Mouse (Mus musculus) myocyte (in vitro differentiated cells): Measurements from ENCODE around the gene Gm49384. TPM values are rescaled to one million over a fixed set of nuclear protein-coding genes. Genes with fewer than 3 reads are reported as not detected.

Experiments
- H3K27me3 ChIP-seq: one replicate; pipeline ENCODE4 v1.6.1; 2011; ENCODE audit not compliant: control insufficient read depth, insufficient read depth, insufficient read length
- H3K36me3 ChIP-seq: one replicate; pipeline ENCODE4 v1.6.1; 2011; ENCODE audit not compliant: control insufficient read depth, insufficient read depth
- H3K4me2 ChIP-seq: one replicate; pipeline ENCODE4 v1.6.1; 2011; ENCODE audit warnings: low read depth, control low read depth
- H3K4me3 ChIP-seq: one replicate; pipeline ENCODE4 v1.5.1; 2011; ENCODE audit warnings: mild to moderate bottlenecking, control low read depth, moderate library complexity
- H3K79me2 ChIP-seq: one replicate; pipeline ENCODE4 v1.6.1; 2011; ENCODE audit not compliant: control insufficient read depth, insufficient read depth
- H3ac ChIP-seq: one replicate; pipeline ENCODE4 v1.6.1; 2011; ENCODE audit not compliant: control insufficient read depth, insufficient read length
- CEBPB ChIP-seq: IDR thresholded peaks from 2 replicates; pipeline ENCODE4 v1.6.1; 2011; ENCODE audit warnings: mild to moderate bottlenecking, moderate library complexity; ENCODE audit not compliant: poor library complexity, insufficient read depth, severe bottlenecking
- E2F4 ChIP-seq: IDR thresholded peaks from one replicate; pipeline ENCODE4 v1.6.1; 2011; ENCODE audit warnings: mild to moderate bottlenecking, control low read depth, moderate library complexity; ENCODE audit not compliant: insufficient read depth
- MAX ChIP-seq: IDR thresholded peaks from one replicate; pipeline ENCODE4 v1.6.1; 2011; ENCODE audit warnings: low read depth, mild to moderate bottlenecking, control low read depth
- MYOD1 ChIP-seq, 3 experiments: IDR thresholded peaks; one replicate each; pipeline ENCODE4 v1.6.1; 2011; ENCODE audit warnings: control low read depth in 2 of 3, low read depth in 2 of 3, mild to moderate bottlenecking in 2 of 3, moderate library complexity in 1 of 3; ENCODE audit not compliant: insufficient read length in 2 of 3, control insufficient read depth in 1 of 3
- MYOG ChIP-seq, 3 experiments: IDR thresholded peaks; one replicate each; pipeline ENCODE4 v1.6.1; 2011; ENCODE audit warnings: control low read depth in 2 of 3, low read depth in 2 of 3, mild to moderate bottlenecking in 2 of 3; ENCODE audit not compliant: insufficient read length in 2 of 3, control insufficient read depth in 1 of 3, insufficient read depth in 1 of 3
- POLR2A ChIP-seq: IDR thresholded peaks from one replicate; pipeline ENCODE4 v1.6.1; 2011; ENCODE audit warnings: low read depth, mild to moderate bottlenecking, control low read depth, moderate library complexity; ENCODE audit not compliant: insufficient read length
- POLR2AphosphoS2 ChIP-seq: IDR thresholded peaks from one replicate; pipeline ENCODE4 v1.6.1; 2011; ENCODE audit warnings: low read depth, control low read depth; ENCODE audit not compliant: insufficient read length
- REST ChIP-seq: IDR thresholded peaks from one replicate; pipeline ENCODE4 v1.6.1; 2011; ENCODE audit warnings: mild to moderate bottlenecking, control low read depth, moderate library complexity; ENCODE audit not compliant: insufficient read depth, insufficient read length
- SRF ChIP-seq: IDR thresholded peaks from one replicate; pipeline ENCODE4 v1.6.1; 2011; ENCODE audit warnings: low read depth; ENCODE audit not compliant: control insufficient read depth, insufficient read length
- TCF12 ChIP-seq: IDR thresholded peaks from one replicate; pipeline ENCODE4 v1.6.1; 2011; ENCODE audit warnings: mild to moderate bottlenecking, control low read depth; ENCODE audit not compliant: poor library complexity, insufficient read depth, severe bottlenecking
- TCF3 ChIP-seq: IDR thresholded peaks from one replicate; pipeline ENCODE4 v1.6.1; 2011; ENCODE audit warnings: low read depth, control low read depth; ENCODE audit not compliant: insufficient read length
- USF1 ChIP-seq: IDR thresholded peaks from one replicate; pipeline ENCODE4 v1.6.1; 2011; ENCODE audit warnings: low read depth, mild to moderate bottlenecking, control low read depth, moderate library complexity
- polyA plus RNA-seq: library from polyadenylated mRNA; unstranded; fragments of >200 nt; fragmentation: generic; extraction: Trizol; gene quantifications from one replicate; pipeline ENCODE4 v1.2.1, GENCODE M21; 2012; ENCODE audit warnings: missing spikeins

Gm49384 gene
- 2.6 TPM for polyA plus RNA-seq

- Histone ChIP-seq H3ac (no peak within 1 kb of the TSS), H3K79me2 (no peaks in the 10 kb centered on the region), H3K4me2 (no peak within 1 kb of the TSS), H3K4me3 (no peak within 1 kb of the TSS), H3K36me3 (peaks cover 8% of the 10 kb centered on the region), H3K27me3 (no peaks in the 10 kb centered on the region)
- TF ChIP-seq POLR2AphosphoS2, result peak; percentile 17
- no peak for TF ChIP-seq USF1
Measured at GRCm38 (mm10) chr12:69204052-69204833, at the start of gene Gm49384. Gene Gm49384 (minus strand): TSS chr12:69204267.

- Histone ChIP-seq H3K4me2 (no peak overlapping the region), H3K79me2 (no peaks in the 10 kb centered on the region), H3ac (no peak overlapping the region), H3K27me3 (no peaks in the 10 kb centered on the region), H3K36me3 (no peaks in the 10 kb centered on the region), H3K4me3 (no peak overlapping the region)
- TF ChIP-seq SRF (no peak), POLR2AphosphoS2 (no peak), TCF12 (no peak), CEBPB (no peak), E2F4 (no peak), MYOG (IDR thresholded peaks at IDR 0.05; ENCODE audit: control insufficient read depth in 1 of 3, insufficient read depth in 1 of 3, insufficient read length in 2 of 3, low read depth in 2 of 3) (no peak), REST (no peak), MAX (no peak), POLR2A (no peak), TCF3 (no peak), USF1 (no peak), MYOD1 (IDR thresholded peaks at IDR 0.05; ENCODE audit: control insufficient read depth in 1 of 3, insufficient read length in 2 of 3, low read depth in 2 of 3) (no peak)
Measured at GRCm38 (mm10) chr12:69253806-69254205, 49.7 kb upstream of the Gm49384 start.

GRCm38 (mm10) chr12:69250756-69251155 lies 46.7 kb upstream of the Gm49384 start:
- no peak overlapping the region for H3K4me2 ChIP-seq
- H3ac ChIP-seq, result no peak overlapping the region
- no peaks in the 10 kb centered on the region for H3K27me3 ChIP-seq
- TF ChIP-seq MAX, result no peak
- TF ChIP-seq TCF12, result no peak
- TF ChIP-seq TCF3, result no peak
- TF ChIP-seq REST, result no peak
- TF ChIP-seq MYOG (IDR thresholded peaks at IDR 0.05; ENCODE audit: control insufficient read depth in 1 of 3, insufficient read depth in 1 of 3, insufficient read length in 2 of 3, low read depth in 2 of 3), result no peak
- TF ChIP-seq CEBPB, result no peak
- no peak for TF ChIP-seq MYOD1 (IDR thresholded peaks at IDR 0.05; ENCODE audit: control insufficient read depth in 1 of 3, insufficient read length in 2 of 3, low read depth in 2 of 3)
- TF ChIP-seq E2F4, result no peak
- no peak for TF ChIP-seq USF1
- TF ChIP-seq POLR2A, result no peak
- TF ChIP-seq POLR2AphosphoS2, result no peak
- TF ChIP-seq SRF, result no peak
- H3K36me3 ChIP-seq, result no peaks in the 10 kb centered on the region
- H3K4me3 ChIP-seq, result no peak overlapping the region
- H3K79me2 ChIP-seq, result no peaks in the 10 kb centered on the region

GRCm38 (mm10) chr12:69249766-69250165 lies 45.7 kb upstream of the Gm49384 start:
- Histone ChIP-seq H3K27me3 (no peaks in the 10 kb centered on the region), H3K36me3 (no peaks in the 10 kb centered on the region), H3K79me2 (no peaks in the 10 kb centered on the region), H3ac (no peak overlapping the region), H3K4me2 (no peak overlapping the region), H3K4me3 (no peak overlapping the region)
- no peak for TF ChIP-seq MYOG (IDR thresholded peaks at IDR 0.05; ENCODE audit: control insufficient read depth in 1 of 3, insufficient read depth in 1 of 3, insufficient read length in 2 of 3, low read depth in 2 of 3)
- no peak for TF ChIP-seq POLR2AphosphoS2
- no peak for TF ChIP-seq USF1
- TF ChIP-seq E2F4, result no peak
- TF ChIP-seq REST, result no peak
- no peak for TF ChIP-seq POLR2A
- TF ChIP-seq CEBPB, result no peak
- TF ChIP-seq TCF12, result no peak
- no peak for TF ChIP-seq MYOD1 (IDR thresholded peaks at IDR 0.05; ENCODE audit: control insufficient read depth in 1 of 3, insufficient read length in 2 of 3, low read depth in 2 of 3)

- peak overlapping the region; percentile 59 for H3K4me3 ChIP-seq
- no peaks in the 10 kb centered on the region for H3K36me3 ChIP-seq
- TF ChIP-seq POLR2AphosphoS2 (peak; percentile 89), REST (no peak), TCF3 (no peak), USF1 (no peak), MYOD1 (IDR thresholded peaks at IDR 0.05; ENCODE audit: control insufficient read depth in 1 of 3, insufficient read length in 2 of 3, low read depth in 2 of 3) (peak in 1 of 3 experiments; percentile 19), MYOG (IDR thresholded peaks at IDR 0.05; ENCODE audit: control insufficient read depth in 1 of 3, insufficient read depth in 1 of 3, insufficient read length in 2 of 3, low read depth in 2 of 3) (peak in 1 of 3 experiments; percentile 28), TCF12 (no peak), POLR2A (peak; percentile 95)
- no peaks in the 10 kb centered on the region for H3K27me3 ChIP-seq
- H3ac ChIP-seq, result peak overlapping the region; percentile 98
- peak overlapping the region; percentile 88 for H3K4me2 ChIP-seq
- H3K79me2 ChIP-seq, result no peaks in the 10 kb centered on the region
Measured at GRCm38 (mm10) chr12:69241771-69242431, 37.8 kb upstream of the Gm49384 start.
